Mouse (Mus musculus) T-helper 2 cell (primary cell): ENCODE measurements around the gene Ints7.

ENCODE experiments used
- in situ Hi-C: fragments of 300-600 bp; cut with MboI, MseI; formaldehyde crosslinking; loops from one replicate; pipeline ENCODE4 v1.15.1; 2025; ENCODE audit warnings: high pct_unique_total_duplicates

Gene Ints7

DNA sequence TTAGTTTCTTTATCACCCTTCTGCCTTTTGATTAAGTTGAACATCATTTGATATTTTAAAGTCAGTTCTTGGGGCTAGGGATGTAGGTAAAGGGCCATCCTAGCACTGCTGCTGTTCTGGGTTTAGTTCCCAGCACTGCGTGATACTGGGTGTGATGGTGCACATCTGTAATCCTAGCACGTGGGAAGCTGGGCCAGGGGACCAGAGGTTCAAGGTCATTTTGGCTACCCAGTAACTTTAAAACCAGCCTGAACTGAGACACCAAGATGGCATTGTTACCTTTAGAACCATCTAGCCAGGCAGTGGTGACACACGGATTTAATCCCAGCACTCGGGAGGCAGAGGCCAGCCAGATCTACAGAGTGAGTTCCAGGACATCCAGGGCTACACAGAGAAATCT is 8.4 kb downstream of the Ints7 start:
- in situ Hi-C loops: no loop called here

DNA sequence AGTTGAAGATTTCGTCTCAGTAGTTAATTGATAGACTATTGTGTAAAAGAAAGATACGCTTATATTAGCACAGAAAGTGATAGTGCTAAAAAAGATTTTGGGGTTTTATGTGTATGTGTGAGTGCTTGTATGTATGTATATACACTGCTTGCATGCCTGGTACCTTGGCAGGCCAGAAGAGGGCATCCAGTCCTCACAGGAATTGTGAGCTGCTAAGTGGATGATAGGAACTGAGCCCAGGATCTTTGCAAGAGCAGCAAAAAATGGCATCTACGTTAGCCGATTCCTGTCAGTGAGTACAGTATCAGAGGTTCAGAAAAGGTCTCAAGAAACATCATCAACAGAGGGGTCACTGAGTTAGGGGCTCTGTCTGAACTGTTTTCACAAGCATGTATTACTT is 9.0 kb downstream of the Ints7 start:
- in situ Hi-C loops: no loop called here

DNA sequence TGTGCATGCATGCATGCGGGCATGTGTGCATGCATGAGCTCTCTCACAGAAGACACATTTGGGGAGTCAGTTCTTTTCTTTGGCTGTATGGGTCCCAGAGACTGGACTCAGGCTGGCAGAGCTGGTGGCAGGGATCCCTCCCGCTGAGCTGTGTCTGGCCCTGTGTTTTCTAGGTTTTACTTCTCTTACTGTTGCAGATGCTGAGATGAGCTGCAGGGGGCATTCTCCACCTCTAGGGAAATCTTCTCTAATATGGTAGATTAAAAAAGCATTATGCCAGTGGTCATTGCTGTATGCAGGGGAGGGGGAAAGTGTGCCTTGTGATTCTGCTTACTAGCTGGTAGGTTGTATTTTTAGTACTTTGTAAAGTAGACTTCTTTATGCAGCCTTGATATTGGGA is 10.3 kb downstream of the Ints7 start:
- in situ Hi-C loops: no loop called here

- in situ Hi-C loops: no loop called here
Observed at GRCm38 (mm10) chr1:191587062-191587461, 11.6 kb downstream of the Ints7 start.

GRCm38 (mm10) chr1:191588749-191589148 is 13.3 kb downstream of the Ints7 start:
- in situ Hi-C loops: no loop called here

DNA sequence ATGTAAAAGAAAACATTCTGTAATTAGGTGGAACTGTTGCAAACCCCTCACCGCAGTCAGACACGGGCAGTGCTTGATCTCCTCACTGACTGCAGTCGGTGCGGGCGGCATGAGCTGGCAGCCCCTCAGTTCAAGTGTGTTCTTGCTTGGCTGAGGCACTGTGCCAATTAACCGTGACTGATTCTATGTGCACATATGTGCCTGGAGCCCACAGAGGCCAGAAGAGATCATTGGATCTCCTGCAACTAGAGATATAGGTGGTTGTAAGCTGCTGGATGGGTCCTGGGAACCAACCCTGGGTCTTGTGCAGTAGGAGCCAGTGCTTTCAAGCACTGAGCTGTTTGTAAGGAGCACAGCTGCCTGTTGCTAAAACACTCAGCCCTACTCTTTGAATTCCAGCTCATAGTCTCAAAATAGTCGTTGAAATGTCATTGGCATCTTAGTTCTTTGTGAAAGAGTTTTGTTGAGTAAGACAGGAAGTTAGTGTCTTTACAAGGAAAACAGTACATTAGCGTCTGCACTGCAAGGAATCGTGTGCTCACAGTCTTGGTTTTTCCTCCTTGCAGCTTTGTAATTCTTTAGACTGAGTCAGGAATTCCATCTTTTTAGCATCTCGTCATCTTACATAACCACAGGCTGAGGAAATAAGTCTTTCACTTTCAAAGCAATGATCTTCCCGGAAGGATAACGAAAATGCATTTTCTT is 16.7 kb downstream of the Ints7 start:
- in situ Hi-C loops: no loop called here

DNA sequence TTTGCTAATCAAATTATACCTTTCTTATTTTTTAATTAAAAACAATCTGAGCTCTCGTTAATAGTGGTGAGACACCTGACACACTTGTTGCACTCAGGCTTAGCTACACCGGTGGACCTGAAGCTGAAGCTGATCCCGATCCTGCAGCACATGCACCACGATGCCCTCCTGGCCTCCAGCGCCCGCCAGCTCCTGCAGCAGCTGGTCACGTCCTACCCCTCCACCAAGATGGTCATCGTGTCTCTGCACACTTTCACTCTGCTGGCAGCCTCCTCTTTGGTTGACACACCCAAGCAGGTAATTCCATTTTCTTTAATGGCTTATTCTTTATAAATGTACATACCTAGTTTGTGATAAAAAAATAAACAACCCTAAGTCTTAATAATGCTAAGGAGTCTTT is 20.6 kb downstream of the Ints7 start:
- in situ Hi-C loops: no loop called here

DNA sequence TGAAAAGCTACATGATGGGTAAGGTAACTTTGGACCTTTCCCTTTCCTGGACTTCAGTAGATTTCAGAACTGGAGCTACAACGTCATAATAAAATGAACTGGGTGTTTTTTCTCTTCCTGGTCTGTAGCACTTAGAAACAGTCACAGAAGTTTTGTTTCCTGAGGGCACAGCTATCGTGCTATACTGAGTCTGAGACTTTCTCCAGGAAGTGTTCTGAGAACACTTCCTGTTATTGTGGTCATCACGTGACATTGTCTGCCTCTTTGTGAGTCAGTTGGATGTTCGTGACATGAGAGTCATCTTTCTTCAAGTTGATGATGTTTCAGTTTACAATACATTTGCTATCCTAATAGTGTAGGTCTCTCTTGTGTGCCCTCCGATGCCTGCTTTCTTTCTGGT is 23.8 kb downstream of the Ints7 start:
- in situ Hi-C loops: no loop called here

DNA sequence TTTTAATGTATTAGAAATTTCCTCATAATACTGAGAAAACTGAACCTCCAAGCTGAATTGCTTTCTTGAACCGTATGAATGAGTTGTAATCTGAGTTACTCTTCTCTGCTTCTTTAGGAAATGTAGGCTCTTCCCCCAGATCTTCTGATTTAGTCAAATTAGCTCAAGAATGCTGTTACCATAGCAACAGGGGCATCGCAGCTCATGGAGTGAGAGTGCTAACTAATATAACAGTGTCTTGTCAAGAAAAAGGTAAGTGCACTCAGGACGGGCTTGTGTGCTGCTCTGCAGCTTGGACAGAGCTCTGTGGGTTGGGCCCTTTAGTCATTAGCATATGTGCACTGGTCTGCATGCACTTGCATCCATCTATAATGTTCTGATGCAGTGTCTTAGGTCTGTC is 29.3 kb downstream of the Ints7 start:
- in situ Hi-C loops: no loop called here

DNA sequence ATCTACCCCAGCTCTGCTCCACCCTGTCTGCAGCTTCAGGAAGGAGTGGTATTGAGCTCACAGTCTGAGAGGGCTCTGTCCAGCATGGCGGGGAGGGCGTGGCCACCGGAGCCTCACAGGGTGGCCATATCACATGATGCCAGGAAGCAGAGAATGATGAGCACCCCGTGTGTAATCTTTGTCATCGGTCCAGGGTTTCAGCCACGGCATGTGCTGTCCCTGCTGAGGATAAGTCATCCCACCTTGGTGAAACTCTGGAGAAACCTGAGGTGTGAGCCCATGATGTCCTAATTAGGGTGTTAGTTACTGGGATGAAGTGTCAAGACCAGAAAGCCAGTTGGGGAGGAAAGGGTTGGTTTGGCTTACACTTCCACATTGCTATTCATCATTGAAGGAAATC is 33.6 kb downstream of the Ints7 start:
- in situ Hi-C loops: no loop called here

DNA sequence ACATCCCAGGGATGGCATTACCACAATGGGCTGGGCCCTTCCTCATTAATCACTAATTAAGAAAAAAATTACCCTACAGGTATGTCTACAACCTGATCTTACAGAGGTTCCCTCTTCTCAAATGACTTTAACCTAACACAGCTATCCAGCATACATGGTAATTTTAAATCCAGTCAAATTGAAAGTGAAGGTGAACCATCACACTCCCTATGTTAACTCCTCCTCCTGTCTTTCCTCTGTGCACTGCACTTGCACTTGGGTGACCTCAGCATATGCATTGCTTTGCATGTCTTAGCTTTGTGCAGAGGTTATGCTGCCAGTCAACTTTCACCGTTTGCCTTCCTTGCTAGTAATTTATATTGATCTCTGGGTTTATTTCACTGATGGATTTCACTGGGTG is 34.1 kb downstream of the Ints7 start:
- in situ Hi-C loops: no loop called here

GRCm38 (mm10) chr1:191610357-191610756 is 34.9 kb downstream of the Ints7 start:
- in situ Hi-C loops: no loop called here

DNA sequence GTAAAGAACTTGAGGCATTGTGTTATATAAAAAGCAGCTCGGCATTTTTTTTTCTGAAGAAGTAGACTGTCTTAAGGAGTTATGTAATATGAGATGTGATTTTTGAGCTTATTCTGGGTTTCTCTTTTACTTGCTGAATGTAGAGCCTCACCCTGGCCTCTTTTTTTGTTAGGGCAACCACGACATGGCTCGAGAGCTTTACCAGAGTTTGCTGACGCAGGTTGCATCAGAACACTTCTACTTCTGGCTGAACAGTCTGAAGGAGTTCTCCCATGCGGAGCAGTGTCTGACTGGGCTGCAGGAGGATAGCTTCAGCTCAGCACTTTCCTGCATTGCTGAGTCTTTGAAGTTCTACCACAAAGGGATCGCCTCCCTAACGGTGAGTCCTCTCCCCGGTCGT is 36.2 kb downstream of the Ints7 start:
- in situ Hi-C loops: no loop called here

DNA sequence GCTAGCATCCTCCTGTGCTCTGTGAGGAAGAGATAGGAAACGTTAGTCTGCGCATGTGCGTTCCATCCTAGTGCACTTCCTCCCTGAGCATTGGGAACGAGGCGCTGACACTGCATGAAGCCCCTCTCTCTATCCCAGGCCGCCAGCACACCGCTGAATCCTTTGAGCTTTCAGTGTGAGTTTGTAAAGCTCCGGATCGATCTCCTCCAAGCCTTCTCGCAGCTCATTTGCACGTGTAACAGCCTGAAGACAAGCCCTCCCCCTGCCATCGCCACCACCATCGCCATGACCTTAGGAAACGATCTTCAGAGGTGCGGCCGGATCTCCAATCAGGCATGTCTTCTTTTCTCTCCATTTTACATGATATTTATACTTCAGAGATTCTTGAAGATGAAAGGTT is 37.4 kb downstream of the Ints7 start:
- in situ Hi-C loops: no loop called here

- in situ Hi-C loops: no loop called here
Observed at GRCm38 (mm10) chr1:191616245-191616644, 40.8 kb downstream of the Ints7 start.

DNA sequence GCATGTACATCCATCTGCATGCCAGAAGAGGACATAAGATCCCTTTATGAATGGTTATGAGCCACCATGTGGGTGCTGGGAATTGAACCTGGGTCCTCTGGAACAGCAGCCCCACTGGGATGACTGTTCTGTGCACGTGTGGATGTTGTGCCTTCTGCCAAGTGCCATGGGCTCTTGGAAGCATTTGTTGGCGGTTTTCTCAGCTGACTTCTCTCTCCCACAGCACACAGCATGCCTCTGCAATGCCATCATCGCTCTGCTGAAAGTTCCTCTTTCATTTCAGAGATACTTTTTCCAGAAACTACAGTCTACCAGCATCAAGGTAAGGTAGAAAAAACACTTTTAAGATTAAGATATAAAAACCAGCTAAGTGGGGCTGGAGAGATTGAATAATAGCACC is 42.2 kb downstream of the Ints7 start:
- in situ Hi-C loops: no loop called here

- in situ Hi-C loops: no loop called here
Observed at GRCm38 (mm10) chr1:191618067-191618766, 42.8 kb downstream of the Ints7 start.

DNA sequence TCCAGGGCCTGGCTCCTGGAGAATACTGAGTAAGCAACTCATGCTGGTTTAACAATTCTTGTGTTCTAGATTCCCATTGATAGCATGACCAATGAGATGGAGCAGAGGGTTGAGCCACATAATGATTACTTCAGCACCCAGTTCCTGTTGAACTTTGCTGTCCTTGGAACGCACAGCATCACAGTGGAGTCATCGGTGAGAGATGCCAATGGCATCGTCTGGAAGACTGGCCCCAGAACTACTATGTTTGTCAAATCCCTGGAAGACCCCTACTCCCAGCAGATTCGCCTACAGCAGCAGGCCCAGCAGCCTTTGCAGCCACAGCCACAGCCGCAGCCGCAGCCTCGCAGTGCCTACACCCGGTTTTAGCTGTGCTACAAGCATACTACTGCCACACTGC is 45.7 kb downstream of the Ints7 start:
- in situ Hi-C loops: no loop called here

GRCm38 (mm10) chr1:191622801-191623200 is 47.4 kb downstream of the Ints7 start:
- in situ Hi-C loops: no loop called here

DNA sequence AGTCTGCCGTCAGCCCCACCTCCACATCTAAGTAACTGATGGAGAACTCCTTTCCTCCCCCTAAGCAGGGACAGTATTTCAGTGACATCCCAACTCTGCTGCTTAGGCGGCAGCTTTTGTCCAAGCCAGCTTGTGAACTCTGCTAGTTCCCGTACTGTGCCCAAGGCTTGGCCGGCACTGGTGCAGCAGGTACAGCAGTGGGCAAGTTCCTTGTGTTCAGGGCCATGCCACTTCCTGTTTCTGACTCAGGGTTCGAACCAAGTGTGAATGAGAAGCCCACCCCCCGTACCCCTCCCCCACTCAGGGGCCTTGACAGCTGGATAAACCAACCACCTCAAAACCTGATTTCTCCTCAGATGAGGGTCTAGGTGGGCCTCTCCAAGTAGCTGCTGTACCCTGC is 49.1 kb downstream of the Ints7 start:
- in situ Hi-C loops: no loop called here

DNA sequence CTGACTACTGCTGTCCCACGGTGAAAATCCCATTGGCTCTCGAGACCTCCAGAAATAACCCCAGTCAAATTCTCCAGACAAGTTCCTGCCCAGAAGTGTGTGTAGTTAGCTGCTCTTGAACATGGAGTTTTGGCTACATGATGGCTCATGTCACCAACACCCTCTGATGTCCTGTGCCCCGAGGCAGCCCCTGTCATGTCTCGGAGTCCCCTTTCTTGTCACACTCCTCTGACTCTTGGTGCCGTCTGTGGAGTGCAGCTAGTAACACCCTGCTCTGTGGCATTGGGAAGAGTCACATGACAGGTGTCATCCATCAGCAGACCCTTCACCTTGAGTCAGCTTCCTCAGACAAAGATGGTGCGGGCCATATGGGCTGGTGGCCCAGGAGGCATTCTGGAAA is 49.6 kb downstream of the Ints7 start:
- in situ Hi-C loops: no loop called here

DNA sequence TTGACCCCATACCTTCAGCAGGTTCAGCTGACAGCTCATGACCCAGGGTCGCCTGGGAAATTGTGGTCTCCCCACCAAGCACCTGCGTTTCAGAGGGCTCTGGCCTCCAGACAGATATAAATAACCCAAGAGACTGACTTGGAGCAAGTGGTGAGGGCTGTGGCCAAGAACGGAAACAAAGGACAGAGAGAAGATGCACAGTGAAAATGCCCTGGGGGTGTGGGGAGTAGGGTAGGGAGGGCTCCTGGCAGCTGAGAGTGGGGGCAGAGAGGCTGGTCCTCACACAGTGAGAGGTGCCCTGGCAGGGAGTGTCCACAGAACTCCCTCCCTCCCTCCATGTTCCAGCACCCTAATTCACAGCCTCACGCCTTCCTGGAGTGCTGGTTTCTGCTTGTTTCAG is 50.2 kb downstream of the Ints7 start:
- in situ Hi-C loops: no loop called here

GRCm38 (mm10) chr1:191628457-191629169 is 53.2 kb downstream of the Ints7 start:
- in situ Hi-C loops: no loop called here
